Mouse (Mus musculus) gastrocnemius, postnatal 4 days (tissue): Measurements from ENCODE around the gene Krt42. TPM values are rescaled to one million over a fixed set of nuclear protein-coding genes. Genes with fewer than 3 reads are reported as not detected.

Experiments used
- total RNA-seq, 2 experiments: library from RNA; stranded (reverse); gene quantifications; 2 replicates each; pipeline ENCODE4 v1.2.3; 2021

Gene Krt42
- total RNA-seq, 2 experiments from 2014 or later: not detected

Other genes starting within 250 kb of the Krt42 start
- under 1 TPM in 1 of 2 experiments, not detected in 1; 0.22 TPM for gene Krt33b, start 240.0 kb downstream of the Krt42 start, total RNA-seq
- gene Krt34, start 228.3 kb downstream of the Krt42 start, total RNA-seq: not detected
- gene Krt31, start 219.3 kb downstream of the Krt42 start, total RNA-seq: not detected
- not detected for gene Krt32, start 181.6 kb downstream of the Krt42 start, total RNA-seq
- gene Krt35, start 173.6 kb downstream of the Krt42 start, total RNA-seq: under 1 TPM; 0.15 to 0.31 TPM
- not detected for gene Krt36, start 164.2 kb downstream of the Krt42 start, total RNA-seq
- gene Krt13, start 148.3 kb downstream of the Krt42 start, total RNA-seq: not detected
- 1 to 10 TPM in 1 of 2 experiments, under 1 TPM in 1; 0.27 to 1.1 TPM for gene Krt15, start 133.9 kb downstream of the Krt42 start, total RNA-seq
- gene Krt19, start 121.2 kb downstream of the Krt42 start, total RNA-seq: 1 to 10 TPM in 1 of 2 experiments, under 1 TPM in 1; 0.71 to 1.3 TPM
- gene Krt9, start 76.6 kb downstream of the Krt42 start, total RNA-seq: under 1 TPM in 1 of 2 experiments, not detected in 1; 0.15 TPM
- 1 to 10 TPM in 1 of 2 experiments, under 1 TPM in 1; 0.15 to 1.8 TPM for gene Krt14, start 62.3 kb downstream of the Krt42 start, total RNA-seq
- gene Krt16, start 21.0 kb downstream of the Krt42 start, total RNA-seq: under 1 TPM in 1 of 2 experiments, not detected in 1; 0.29 TPM
- gene Krt17, start 8.8 kb downstream of the Krt42 start, total RNA-seq: under 1 TPM; 0.29 to 0.44 TPM
- gene Eif1, start 50.0 kb upstream of the Krt42 start, total RNA-seq: 100 to 1,000 TPM; 842 to 874 TPM
- not detected for gene Gast, start 64.5 kb upstream of the Krt42 start, total RNA-seq
- gene Hap1, start 86.3 kb upstream of the Krt42 start, total RNA-seq: 1 to 10 TPM; 1.5 to 1.7 TPM
- gene Jup, start 127.9 kb upstream of the Krt42 start, total RNA-seq: 10 to 100 TPM; 80.4 to 91.4 TPM
- 10 to 100 TPM; 27.4 to 29.4 TPM for gene P3h4, start 145.0 kb upstream of the Krt42 start, total RNA-seq
- 10 to 100 TPM; 86.4 TPM for gene Fkbp10, start 145.8 kb upstream of the Krt42 start, total RNA-seq
- gene Nt5c3b, start 171.9 kb upstream of the Krt42 start, total RNA-seq: 10 to 100 TPM; 35.8 to 38.1 TPM
- 1 to 10 TPM; 1.0 to 1.5 TPM for gene Klhl10, start 172.0 kb upstream of the Krt42 start, total RNA-seq
- gene Klhl11, start 202.9 kb upstream of the Krt42 start, total RNA-seq: 10 to 100 TPM; 14.9 to 15.8 TPM